Mouse (Mus musculus): ENCODE results near the gene Tmem204. TPM values are rescaled to one million over a fixed set of nuclear protein-coding genes. Genes with fewer than 3 reads are reported as not detected.
"Not testable (repeated sequence)": the region's sequence is repeated elsewhere in the genome, so short reads cannot be mapped to it uniquely, and the experiment has no call there.

Gene Tmem204
- 16.2 and 16.3 TPM in 2 replicates for polyA plus RNA-seq (2012; rRNA removed)

- DNase-seq (ENCODE audit: extremely low spot score in 1 of 2, low spot score in 1 of 2): no peak
Observed at GRCm38 (mm10) chr17:25083444-25083931, at the start of gene Tmem204. TSS of gene Tmem204 (minus strand) at chr17:25083591.

GRCm38 (mm10) chr17:25130060-25130459 is 46.7 kb upstream of the Tmem204 start:
- no peak for DNase-seq (ENCODE audit: extremely low spot score in 1 of 2, low spot score in 1 of 2)

GRCm38 (mm10) chr17:25127681-25128080 is 44.3 kb upstream of the Tmem204 start:
- no peak for DNase-seq (ENCODE audit: extremely low spot score in 1 of 2, low spot score in 1 of 2)

- peak in 1 of 2 experiments; percentile 21 for DNase-seq (ENCODE audit: extremely low spot score in 1 of 2, low spot score in 1 of 2)
Observed at GRCm38 (mm10) chr17:25127079-25127478, 43.7 kb upstream of the Tmem204 start.

GRCm38 (mm10) chr17:25125442-25126060 is 42.2 kb upstream of the Tmem204 start:
- DNase-seq (ENCODE audit: extremely low spot score in 1 of 2, low spot score in 1 of 2): not testable (repeated sequence)

- no peak for DNase-seq (ENCODE audit: extremely low spot score in 1 of 2, low spot score in 1 of 2)
Observed at GRCm38 (mm10) chr17:25123979-25124378, 40.6 kb upstream of the Tmem204 start.

- DNase-seq (ENCODE audit: extremely low spot score in 1 of 2, low spot score in 1 of 2): no peak
Observed at GRCm38 (mm10) chr17:25120406-25120805, 37.0 kb upstream of the Tmem204 start, which contains the start of gene Ptx4. TSS of gene Ptx4 (plus strand) at chr17:25120760.

GRCm38 (mm10) chr17:25117263-25117662 is 33.9 kb upstream of the Tmem204 start:
- DNase-seq (ENCODE audit: extremely low spot score in 1 of 2, low spot score in 1 of 2): no peak

GRCm38 (mm10) chr17:25115664-25116432 is 32.5 kb upstream of the Tmem204 start, which contains the start of gene Telo2:
TSS of gene Telo2 (minus strand) at chr17:25115967.
- peak; percentile 87 to 93 for DNase-seq (ENCODE audit: extremely low spot score in 1 of 2, low spot score in 1 of 2)

GRCm38 (mm10) chr17:25114908-25115645 is 31.7 kb upstream of the Tmem204 start:
- no peak for DNase-seq (ENCODE audit: extremely low spot score in 1 of 2, low spot score in 1 of 2)

GRCm38 (mm10) chr17:25112423-25112810 is 29.0 kb upstream of the Tmem204 start:
- no peak for DNase-seq (ENCODE audit: extremely low spot score in 1 of 2, low spot score in 1 of 2)

- peak; percentile 52 to 58 for DNase-seq (ENCODE audit: extremely low spot score in 1 of 2, low spot score in 1 of 2)
Observed at GRCm38 (mm10) chr17:25111739-25112422, 28.5 kb upstream of the Tmem204 start.

GRCm38 (mm10) chr17:25111220-25111619 is 27.8 kb upstream of the Tmem204 start:
- no peak for DNase-seq (ENCODE audit: extremely low spot score in 1 of 2, low spot score in 1 of 2)

- no peak for DNase-seq (ENCODE audit: extremely low spot score in 1 of 2, low spot score in 1 of 2)
Observed at GRCm38 (mm10) chr17:25110590-25110989, 27.2 kb upstream of the Tmem204 start.

- DNase-seq (ENCODE audit: extremely low spot score in 1 of 2, low spot score in 1 of 2): peak in 1 of 2 experiments; percentile 26
Observed at GRCm38 (mm10) chr17:25109578-25109977, 26.2 kb upstream of the Tmem204 start.

- no peak for DNase-seq (ENCODE audit: extremely low spot score in 1 of 2, low spot score in 1 of 2)
Observed at GRCm38 (mm10) chr17:25107786-25108185, 24.4 kb upstream of the Tmem204 start.

- no peak for DNase-seq (ENCODE audit: extremely low spot score in 1 of 2, low spot score in 1 of 2)
Observed at GRCm38 (mm10) chr17:25101338-25101737, 17.9 kb upstream of the Tmem204 start.

GRCm38 (mm10) chr17:25100052-25100451 is 16.7 kb upstream of the Tmem204 start:
- no peak for DNase-seq (ENCODE audit: extremely low spot score in 1 of 2, low spot score in 1 of 2)

- no peak for DNase-seq (ENCODE audit: extremely low spot score in 1 of 2, low spot score in 1 of 2)
Observed at GRCm38 (mm10) chr17:25096221-25096620, 12.8 kb upstream of the Tmem204 start.

- DNase-seq (ENCODE audit: extremely low spot score in 1 of 2, low spot score in 1 of 2): no peak
Observed at GRCm38 (mm10) chr17:25090450-25090849, 7.1 kb upstream of the Tmem204 start.

All from frontal cortex, adult 2 months (tissue).